Mouse (Mus musculus) liver (tissue): Measurements from ENCODE around the gene Dctn3.
"Not testable (repeated sequence)": the region's sequence is repeated elsewhere in the genome, so short reads cannot be mapped to it uniquely, and the experiment has no call there.

Experiments used
- DNase-seq: peaks from one replicate; pipeline ENCODE4 v3.0.0-alpha.2; 2020; ENCODE audit warnings: mixed read lengths

Gene Dctn3

DNA sequence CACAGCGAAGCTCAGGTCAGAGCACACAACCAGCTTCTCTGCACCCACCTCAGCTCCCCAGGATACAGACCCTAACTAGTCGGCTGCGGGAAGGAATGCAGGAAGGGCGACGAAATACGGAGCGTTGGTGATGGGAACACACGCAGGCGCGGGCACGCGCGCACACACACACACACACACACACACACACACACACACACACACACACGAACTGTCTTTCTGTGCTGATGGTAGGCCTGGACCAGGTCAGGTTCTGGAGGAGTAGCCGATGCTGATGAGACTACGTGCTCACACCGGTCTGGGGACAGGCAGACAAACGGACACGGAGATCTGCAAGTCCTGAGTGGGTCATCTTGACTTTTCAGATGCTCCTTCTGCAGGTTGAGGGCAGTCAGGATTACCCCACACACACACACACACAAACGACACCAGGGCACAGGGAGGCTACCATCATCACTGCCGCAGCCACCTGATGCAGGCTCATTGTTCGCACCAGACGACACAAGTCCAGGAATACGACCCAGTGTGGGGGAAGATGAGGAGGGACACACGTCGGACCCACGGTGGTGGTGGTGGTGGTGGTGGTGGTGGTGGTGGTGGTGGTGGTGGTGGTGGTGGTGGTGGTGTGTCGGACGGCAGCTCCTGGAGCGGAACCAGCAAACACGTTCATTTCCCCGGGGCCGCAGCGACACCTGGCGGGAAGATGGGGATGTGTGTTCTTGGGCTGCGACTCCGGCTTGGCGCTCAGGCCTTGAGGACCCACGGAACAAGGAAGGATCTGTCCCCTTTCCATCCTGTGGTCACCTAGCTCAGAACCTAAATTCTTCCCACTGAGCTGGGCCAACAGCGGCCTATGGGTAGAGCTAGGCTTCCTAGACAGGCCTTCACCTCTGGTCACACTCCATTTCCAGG is 25.8 kb downstream of the Dctn3 start, which contains the start of gene Cntfr:
Cntfr (minus strand) TSS at position 160 of the 912 bp plus-strand sequence.
- DNase-seq: peak; percentile 66

DNA sequence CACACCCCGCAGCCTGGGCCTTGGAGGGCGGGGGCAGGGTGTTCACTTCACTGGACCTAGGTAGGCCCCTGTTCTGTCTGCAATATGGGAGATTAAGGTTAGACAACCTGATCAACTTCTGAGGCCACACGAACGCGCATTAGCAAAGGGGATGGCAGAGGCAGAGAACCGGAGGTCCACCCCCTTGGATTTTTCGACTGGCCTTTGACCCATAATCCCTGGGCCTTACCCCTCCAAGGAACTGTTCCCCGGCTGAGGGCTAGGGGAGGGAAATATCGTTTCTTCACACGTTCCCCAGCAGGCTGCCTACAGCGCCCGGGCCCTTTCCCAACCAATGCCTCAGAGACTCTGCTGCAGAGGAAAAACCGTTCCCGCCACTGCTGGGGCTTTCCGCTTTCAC is 26.5 kb downstream of the Dctn3 start:
- not testable (repeated sequence) for DNase-seq

DNA sequence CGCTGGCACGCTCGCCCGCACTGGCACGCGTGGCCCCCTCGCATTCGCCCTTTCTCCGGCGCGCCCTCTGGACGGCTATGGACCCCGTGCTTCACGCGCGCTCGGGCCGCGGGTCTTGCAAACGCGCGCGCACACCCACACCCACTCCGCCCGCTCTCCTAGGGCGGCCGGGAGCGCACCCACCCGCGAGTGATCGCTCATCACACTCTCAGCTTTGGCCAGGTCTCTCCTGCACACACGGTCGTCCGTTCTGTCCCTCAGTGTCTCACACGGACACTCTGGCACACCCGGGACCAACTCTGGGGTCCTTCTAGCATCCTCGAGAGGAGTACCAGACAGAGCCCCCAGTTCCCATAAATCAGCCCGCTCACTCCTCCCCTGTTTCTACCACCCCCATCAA is 27.2 kb downstream of the Dctn3 start:
- not testable (repeated sequence) for DNase-seq

- DNase-seq: not testable (repeated sequence)
Measured at GRCm38 (mm10) chr4:41693511-41693910, 29.5 kb downstream of the Dctn3 start.

DNA sequence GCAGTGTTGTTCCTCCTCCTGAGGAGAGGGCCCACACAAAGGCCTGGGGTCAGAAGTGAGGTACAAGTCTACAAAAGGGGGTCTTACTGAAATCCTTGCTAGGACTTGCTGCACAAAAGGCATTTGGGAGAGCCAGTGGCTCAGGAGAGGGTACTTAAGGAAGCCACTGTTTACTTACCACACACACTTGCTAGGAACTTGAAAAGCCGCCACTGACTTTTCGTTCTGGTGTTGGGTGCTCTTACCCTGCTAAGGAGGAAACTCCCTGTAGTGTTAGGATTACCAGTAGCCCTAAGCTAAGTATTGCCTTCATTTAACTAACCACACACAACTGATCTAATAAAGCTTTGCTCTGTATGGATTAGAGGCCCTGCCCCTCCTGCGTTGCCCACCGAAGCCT is 33.0 kb downstream of the Dctn3 start:
- not testable (repeated sequence) for DNase-seq

GRCm38 (mm10) chr4:41688562-41688961 is 34.4 kb downstream of the Dctn3 start:
- DNase-seq: not testable (repeated sequence)

DNA sequence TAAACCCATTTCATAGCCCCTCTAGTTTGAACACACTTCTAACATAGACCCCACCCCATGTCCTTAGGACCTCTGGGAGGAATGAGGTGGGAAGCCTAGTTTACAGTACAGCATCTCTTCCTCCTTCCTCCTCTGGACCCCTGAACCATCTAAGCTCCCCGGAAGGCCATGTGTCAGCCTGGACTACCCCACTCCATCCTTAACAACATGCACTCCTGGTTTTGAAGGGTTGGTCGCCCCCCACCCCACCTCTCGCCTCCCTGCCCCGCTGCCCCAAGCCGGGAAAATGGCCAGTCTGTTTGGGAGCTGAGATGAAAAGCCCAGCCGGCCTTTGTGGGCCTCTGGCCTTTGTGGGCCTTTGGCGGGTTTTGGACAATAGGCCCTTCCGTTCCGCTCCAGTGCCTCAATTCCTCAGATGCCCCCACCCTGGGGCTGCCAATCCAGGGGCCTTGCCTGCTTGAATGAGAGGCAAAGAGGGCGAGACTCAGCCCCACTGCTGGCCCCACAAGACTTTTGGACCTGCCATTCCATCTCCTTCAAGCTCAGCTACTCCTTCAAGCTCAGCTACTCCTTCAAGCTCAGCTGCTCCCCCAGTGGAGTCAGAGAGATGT is 37.0 kb downstream of the Dctn3 start:
- DNase-seq: not testable (repeated sequence)

GRCm38 (mm10) chr4:41684931-41685453 is 38.0 kb downstream of the Dctn3 start:
- not testable (repeated sequence) for DNase-seq

DNA sequence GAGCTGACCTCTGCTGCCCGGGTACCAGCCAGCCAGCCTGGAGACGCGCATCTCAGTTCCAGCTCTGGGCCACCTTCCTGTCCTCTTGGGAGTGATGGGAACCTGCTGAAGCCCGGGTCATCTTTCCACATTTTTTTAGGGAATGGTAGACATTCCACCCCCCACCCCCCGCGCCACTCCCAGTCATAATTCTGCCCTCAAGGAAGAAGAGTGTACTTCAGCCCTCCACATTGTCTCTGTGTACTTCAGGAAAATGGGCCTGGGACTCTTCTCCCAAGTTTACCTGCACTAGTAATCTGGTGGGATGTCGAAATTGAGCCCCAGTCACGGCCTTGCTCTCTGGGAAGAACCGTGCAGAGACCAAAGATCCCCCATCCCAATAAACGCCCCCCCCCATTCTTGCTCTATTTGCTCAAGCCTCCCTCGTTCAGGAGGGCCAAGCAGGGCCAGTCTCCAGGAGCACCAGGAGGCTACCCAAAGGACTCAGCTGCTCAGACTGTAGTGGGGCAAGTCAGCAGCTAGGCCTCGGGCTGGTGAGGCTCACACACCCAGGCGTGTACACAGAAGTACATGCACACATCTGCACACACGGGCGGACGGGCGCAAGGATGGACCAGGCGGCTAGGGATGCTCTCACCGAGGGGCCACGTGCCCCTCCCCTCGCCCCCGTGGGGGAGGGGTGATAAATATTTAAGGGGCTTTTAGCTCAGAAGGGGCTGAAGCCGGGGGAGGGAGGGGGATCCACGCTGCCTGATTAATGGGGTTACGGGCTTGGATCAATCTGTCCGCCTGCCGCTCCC is 38.6 kb downstream of the Dctn3 start:
- DNase-seq: not testable (repeated sequence)

GRCm38 (mm10) chr4:41683303-41683702 is 39.7 kb downstream of the Dctn3 start:
- not testable (repeated sequence) for DNase-seq

DNA sequence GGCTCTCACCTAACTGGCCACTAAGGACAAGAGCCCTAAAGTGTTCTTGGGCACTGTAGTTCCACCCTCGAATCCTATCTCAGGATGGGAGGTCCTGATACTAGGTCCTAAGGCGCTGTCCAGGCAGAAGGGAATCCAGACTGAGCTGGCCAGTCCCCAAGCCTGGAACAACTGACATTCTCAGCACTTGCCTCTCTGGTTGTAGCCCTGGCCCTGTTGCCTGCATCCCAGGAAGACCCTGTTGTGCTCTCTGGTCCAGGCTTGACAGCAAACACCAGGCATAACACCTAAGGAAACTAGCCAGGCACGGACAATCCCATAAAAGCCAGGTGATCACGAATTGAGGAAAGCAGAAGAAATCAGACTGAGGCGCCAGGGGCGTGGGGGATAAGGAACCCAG is 40.2 kb downstream of the Dctn3 start:
- DNase-seq: no peak

- DNase-seq: no peak
Measured at GRCm38 (mm10) chr4:41681947-41682346, 41.0 kb downstream of the Dctn3 start.

GRCm38 (mm10) chr4:41681176-41681575 is 41.8 kb downstream of the Dctn3 start:
- DNase-seq: no peak

DNA sequence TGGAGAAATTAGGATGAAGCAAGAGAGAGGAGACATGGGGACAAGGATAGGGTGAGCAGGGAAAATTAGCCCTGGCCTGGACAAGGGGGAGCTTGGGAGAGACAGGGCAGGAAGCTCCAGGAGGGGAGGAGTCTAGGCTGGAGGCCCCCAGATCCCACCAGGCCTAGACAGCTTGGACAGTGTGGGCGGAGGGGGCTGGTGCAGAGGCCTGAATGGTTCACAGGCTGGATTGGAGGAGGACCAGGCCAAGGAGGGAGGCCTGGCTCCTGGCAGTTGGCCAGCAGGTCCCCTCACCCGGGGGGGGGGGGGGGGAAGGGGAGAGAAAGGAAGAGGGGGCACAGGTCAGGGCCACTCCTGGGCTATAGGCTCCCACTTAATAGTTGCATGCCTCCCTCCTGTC is 43.7 kb downstream of the Dctn3 start:
- no peak for DNase-seq

- DNase-seq: no peak
Measured at GRCm38 (mm10) chr4:41678863-41679262, 44.1 kb downstream of the Dctn3 start.

DNA sequence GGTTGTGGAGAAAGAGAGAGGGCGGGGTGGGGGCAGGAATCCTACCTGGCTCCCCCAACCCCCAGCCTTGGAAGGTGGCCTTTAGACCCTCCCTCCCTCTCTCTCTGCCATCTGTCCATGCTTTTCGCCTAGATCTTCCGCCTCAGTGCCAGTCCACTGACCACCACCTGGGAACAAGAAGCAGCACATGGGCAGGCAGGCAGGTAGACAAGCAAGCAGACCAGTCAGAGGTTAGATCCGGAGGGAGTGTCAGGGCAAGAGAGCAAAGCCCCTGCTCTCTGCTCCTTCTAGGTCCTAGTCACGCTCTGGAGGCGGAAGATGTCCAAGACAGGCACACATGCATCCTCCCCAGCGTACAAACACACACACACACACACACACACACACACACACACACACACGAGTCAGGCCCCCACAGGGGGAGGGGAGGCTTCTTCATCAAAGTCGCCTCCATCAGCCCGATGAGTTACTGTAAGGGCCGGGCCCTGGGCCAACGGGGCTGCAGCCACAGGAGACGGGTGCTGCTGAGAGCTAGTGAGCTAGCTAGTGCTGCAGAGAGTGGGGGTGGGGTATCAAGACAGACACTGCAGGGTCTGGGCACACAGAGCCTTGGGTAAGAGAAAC is 45.9 kb downstream of the Dctn3 start:
- peak; percentile 40 for DNase-seq

GRCm38 (mm10) chr4:41676248-41677005 is 46.5 kb downstream of the Dctn3 start:
- no peak for DNase-seq

DNA sequence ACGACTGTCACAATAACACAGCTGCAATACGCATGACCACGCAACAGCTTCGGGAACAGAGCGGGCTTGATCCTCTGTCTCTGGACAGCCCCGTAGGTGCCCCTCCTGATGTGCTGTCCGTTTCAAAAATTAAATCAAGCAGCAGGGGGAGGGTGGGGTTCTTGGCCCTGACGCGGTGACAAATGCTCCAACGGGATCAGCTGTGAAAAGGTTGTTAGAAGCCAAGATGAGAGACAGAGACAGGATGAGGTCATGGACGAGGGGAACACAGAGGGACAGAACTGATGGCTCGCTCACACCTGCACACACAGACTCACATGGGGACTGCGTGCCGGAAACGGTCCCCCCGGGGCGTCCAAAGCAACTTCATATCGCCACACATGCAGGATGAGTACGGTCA is 49.8 kb downstream of the Dctn3 start:
- DNase-seq: no peak

DNA sequence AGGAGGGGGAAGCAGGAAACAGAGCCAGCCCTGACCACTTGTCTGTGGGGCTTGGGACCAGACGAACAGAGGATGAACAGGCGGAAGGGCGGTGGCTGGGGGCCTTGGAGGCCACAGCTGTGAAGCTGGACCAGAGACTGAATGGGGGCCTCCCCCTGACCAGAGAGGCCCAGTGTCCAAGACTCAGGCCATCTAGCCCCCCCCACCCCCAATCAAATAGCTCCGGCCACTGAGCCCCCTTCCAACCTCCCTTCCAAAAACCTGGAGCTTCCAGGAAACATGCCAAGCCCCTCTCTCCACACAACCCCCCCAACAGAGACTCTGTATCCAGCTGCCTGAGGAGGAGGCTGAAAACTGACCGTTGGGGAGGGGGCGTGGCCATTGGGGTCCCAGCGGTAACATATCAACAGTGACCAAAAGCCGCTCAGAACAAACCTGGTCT is 50.4 kb downstream of the Dctn3 start:
- DNase-seq: no peak

- no peak for DNase-seq
Measured at GRCm38 (mm10) chr4:41671963-41672480, 50.9 kb downstream of the Dctn3 start.

DNA sequence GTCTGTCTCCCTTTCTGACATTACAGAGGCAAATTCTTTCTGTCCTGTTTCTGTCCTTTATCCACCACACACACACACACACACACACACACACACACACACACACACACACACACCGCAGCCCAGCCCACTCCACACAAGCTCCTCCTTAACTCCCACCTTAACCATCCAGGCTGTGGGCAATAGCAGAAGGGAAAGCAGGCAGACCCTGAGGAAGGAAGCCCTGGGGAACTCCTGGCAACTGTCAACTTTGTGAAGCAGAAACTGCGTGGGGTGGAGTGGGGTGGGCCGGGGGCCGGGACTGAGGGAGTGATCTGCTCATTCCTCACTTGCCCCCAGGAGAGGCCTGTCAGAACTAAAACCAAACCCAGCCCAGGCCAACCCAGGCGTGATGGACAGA is 51.5 kb downstream of the Dctn3 start:
- no peak for DNase-seq
